Mouse (Mus musculus) MEL (cell line): ENCODE measurements around the gene Cdkn1b. TPM values are rescaled to one million over a fixed set of nuclear protein-coding genes. Genes with fewer than 3 reads are reported as not detected.

Source experiments
- DNase-seq: peaks from one replicate; pipeline ENCODE4 v3.0.0; 2011; ENCODE audit warnings: low read depth, low spot score
- H3K27ac ChIP-seq: 2 replicates; pipeline ENCODE4 v1.5.1; 2012; ENCODE audit warnings: low read depth, mild to moderate bottlenecking, control low read depth, low read length, moderate library complexity; ENCODE audit not compliant: control insufficient read depth
- H3K27me3 ChIP-seq, 2 experiments: fragments of 150-350 bp in 1 of 2; sonication (generic) in 1 of 2; 2 replicates each; pipeline ENCODE4 v1.6.1; 2012; ENCODE audit warnings: low read length in 2 of 2, mild to moderate bottlenecking in 2 of 2, improper control_type of control experiment in 1 of 2, moderate library complexity in 1 of 2; ENCODE audit not compliant: insufficient read depth in 2 of 2, control insufficient read depth in 1 of 2
- H3K36me3 ChIP-seq, 2 experiments: 2 replicates each; pipeline ENCODE4 v1.6.1; 2012 to 2014; ENCODE audit warnings: low read length in 2 of 2, improper control_type of control experiment in 1 of 2, inconsistent platforms in 1 of 2, mild to moderate bottlenecking in 1 of 2; ENCODE audit not compliant: insufficient read depth in 2 of 2, control insufficient read depth in 1 of 2
- H3K4me1 ChIP-seq, 2 experiments: fragments of 150-350 bp in 1 of 2; sonication (generic) in 1 of 2; 2 replicates each; pipeline ENCODE4 v1.6.1; 2012; ENCODE audit warnings: low read length in 2 of 2, improper control_type of control experiment in 1 of 2, mild to moderate bottlenecking in 1 of 2; ENCODE audit not compliant: insufficient read depth in 2 of 2, control insufficient read depth in 1 of 2
- H3K4me3 ChIP-seq, 2 experiments: fragments of 150-350 bp in 1 of 2; sonication (generic) in 1 of 2; 2 replicates each; pipeline ENCODE4 v1.5.1; 2012; ENCODE audit warnings: low read depth in 2 of 2, low read length in 2 of 2, mild to moderate bottlenecking in 2 of 2, moderate library complexity in 2 of 2, control low read depth in 1 of 2, improper control_type of control experiment in 1 of 2; ENCODE audit not compliant: control insufficient read depth in 1 of 2, insufficient read depth in 1 of 2
- H3K79me2 ChIP-seq: 2 replicates; pipeline ENCODE4 v1.6.1; 2012; ENCODE audit warnings: mild to moderate bottlenecking, low read length, moderate library complexity; ENCODE audit not compliant: control insufficient read depth, poor library complexity, insufficient read depth
- H3K9ac ChIP-seq: 2 replicates; pipeline ENCODE4 v1.6.1; 2012; ENCODE audit warnings: low read depth, mild to moderate bottlenecking, control low read depth, low read length, moderate library complexity; ENCODE audit not compliant: control insufficient read depth, poor library complexity, severe bottlenecking
- H3K9me3 ChIP-seq: fragments of 150-350 bp; sonication (generic); replicated peaks from 2 replicates; pipeline ENCODE4 v1.6.1; 2012; ENCODE audit warnings: mild to moderate bottlenecking, low read length, improper control_type of control experiment, moderate library complexity; ENCODE audit not compliant: insufficient read depth
- CHD1 ChIP-seq: IDR thresholded peaks from 2 replicates; pipeline ENCODE4 v1.6.1; 2012; ENCODE audit warnings: low read depth, mild to moderate bottlenecking, inconsistent platforms, low read length, improper control_type of control experiment
- CTCF ChIP-seq, 3 experiments: IDR thresholded peaks in 2 of 3; conservative IDR thresholded peaks in 1 of 3; 2 replicates each; pipeline ENCODE4 v1.5.1; 2011 to 2012; ENCODE audit warnings: low read length in 3 of 3, low read depth in 2 of 3, mild to moderate bottlenecking in 2 of 3, improper control_type of control experiment in 1 of 3, inconsistent platforms in 1 of 3, mixed read lengths in 1 of 3, moderate library complexity in 1 of 3; ENCODE audit not compliant: control insufficient read depth in 1 of 3, insufficient read depth in 1 of 3, poor library complexity in 1 of 3, severe bottlenecking in 1 of 3
- E2F4 ChIP-seq: IDR thresholded peaks from 2 replicates; pipeline ENCODE4 v1.6.1; 2011; ENCODE audit warnings: low read depth, low read length, improper control_type of control experiment, borderline replicate concordance
- ELF1 ChIP-seq: IDR thresholded peaks from 2 replicates; pipeline ENCODE4 v1.6.1; 2014; ENCODE audit warnings: low read depth, mild to moderate bottlenecking, inconsistent platforms, low read length, improper control_type of control experiment, moderate library complexity
- EP300 ChIP-seq, 2 experiments: IDR thresholded peaks; 2 replicates each; pipeline ENCODE4 v1.6.1; 2011; ENCODE audit warnings: improper control_type of control experiment in 2 of 2, low read length in 2 of 2, low read depth in 1 of 2, mild to moderate bottlenecking in 1 of 2
- ETS1 ChIP-seq: IDR thresholded peaks from 2 replicates; pipeline ENCODE4 v1.6.1; 2012; ENCODE audit warnings: low read depth, mild to moderate bottlenecking, inconsistent platforms, low read length, improper control_type of control experiment, moderate library complexity
- GABPA ChIP-seq: IDR thresholded peaks from 2 replicates; pipeline ENCODE4 v1.6.1; 2012; ENCODE audit warnings: low read depth, mild to moderate bottlenecking, inconsistent platforms, low read length, improper control_type of control experiment, moderate library complexity
- HCFC1 ChIP-seq: IDR thresholded peaks from 2 replicates; pipeline ENCODE4 v1.6.1; 2012; ENCODE audit warnings: low read depth, mild to moderate bottlenecking, inconsistent platforms, low read length, improper control_type of control experiment, moderate library complexity
- JUND ChIP-seq: IDR thresholded peaks from 2 replicates; pipeline ENCODE4 v1.6.1; 2011; ENCODE audit warnings: low read depth, mild to moderate bottlenecking, improper control_type of control experiment, low read length
- KAT2A ChIP-seq: conservative IDR thresholded peaks from 2 replicates; pipeline ENCODE4 v1.6.1; 2012; ENCODE audit warnings: low read depth, low read length, improper control_type of control experiment, inconsistent platforms
- MAX ChIP-seq: IDR thresholded peaks from 2 replicates; pipeline ENCODE4 v1.6.1; 2011; ENCODE audit warnings: low read length, improper control_type of control experiment
- MAZ ChIP-seq: IDR thresholded peaks from 2 replicates; pipeline ENCODE4 v1.6.1; 2012; ENCODE audit warnings: low read depth, mild to moderate bottlenecking, inconsistent platforms, low read length, improper control_type of control experiment
- MEF2A ChIP-seq: IDR thresholded peaks from 2 replicates; pipeline ENCODE4 v1.6.1; 2014; ENCODE audit warnings: low read depth, mild to moderate bottlenecking, inconsistent platforms, low read length, improper control_type of control experiment; ENCODE audit not compliant: poor library complexity, insufficient replicate concordance, severe bottlenecking; ENCODE audit errors: extremely low read depth
- MXI1 ChIP-seq: IDR thresholded peaks from 2 replicates; pipeline ENCODE4 v1.6.1; 2011; ENCODE audit warnings: mild to moderate bottlenecking, low read depth, low read length, improper control_type of control experiment
- MYB ChIP-seq: IDR thresholded peaks from 2 replicates; pipeline ENCODE4 v1.6.1; 2011; ENCODE audit warnings: mild to moderate bottlenecking, low read depth, low read length, improper control_type of control experiment
- MYC ChIP-seq: IDR thresholded peaks from 2 replicates; pipeline ENCODE4 v1.6.1; 2011; ENCODE audit warnings: low read depth, mild to moderate bottlenecking, low read length, improper control_type of control experiment, moderate library complexity
- NELFE ChIP-seq: IDR thresholded peaks from 2 replicates; pipeline ENCODE4 v1.6.1; 2011; ENCODE audit warnings: low read depth, low read length, improper control_type of control experiment
- NRF1 ChIP-seq: IDR thresholded peaks from 2 replicates; pipeline ENCODE4 v1.6.1; 2014; ENCODE audit warnings: low read depth, mild to moderate bottlenecking, inconsistent platforms, low read length, improper control_type of control experiment, moderate library complexity; ENCODE audit not compliant: poor library complexity, insufficient read depth, severe bottlenecking
- POLR2A ChIP-seq, 2 experiments: IDR thresholded peaks; 2 replicates each; pipeline ENCODE4 v1.6.1; 2011 to 2012; ENCODE audit warnings: low read length in 2 of 2, mild to moderate bottlenecking in 2 of 2, control low read depth in 1 of 2, improper control_type of control experiment in 1 of 2, low read depth in 1 of 2, moderate library complexity in 1 of 2; ENCODE audit not compliant: control insufficient read depth in 1 of 2, insufficient read depth in 1 of 2, poor library complexity in 1 of 2
- RAD21 ChIP-seq: IDR thresholded peaks from 2 replicates; pipeline ENCODE4 v1.6.1; 2011; ENCODE audit warnings: mild to moderate bottlenecking, low read depth, low read length, improper control_type of control experiment
- SIN3A ChIP-seq: IDR thresholded peaks from 2 replicates; pipeline ENCODE4 v1.6.1; 2012; ENCODE audit warnings: low read length, improper control_type of control experiment, inconsistent platforms
- SMC3 ChIP-seq: IDR thresholded peaks from 2 replicates; pipeline ENCODE4 v1.6.1; 2011; ENCODE audit warnings: low read depth, low read length, improper control_type of control experiment
- UBTF ChIP-seq: IDR thresholded peaks from 2 replicates; pipeline ENCODE4 v1.6.1; 2012; ENCODE audit warnings: low read depth, mild to moderate bottlenecking, inconsistent platforms, low read length, improper control_type of control experiment, moderate library complexity, borderline replicate concordance; ENCODE audit not compliant: insufficient read depth
- USF1 ChIP-seq: IDR thresholded peaks from 2 replicates; pipeline ENCODE4 v1.6.1; 2014; ENCODE audit warnings: low read depth, mild to moderate bottlenecking, inconsistent platforms, low read length, improper control_type of control experiment, moderate library complexity
- ZKSCAN1 ChIP-seq: IDR thresholded peaks from 2 replicates; pipeline ENCODE4 v1.6.1; 2012; ENCODE audit warnings: low read depth, mild to moderate bottlenecking, inconsistent platforms, low read length, improper control_type of control experiment, moderate library complexity
- ZMIZ1 ChIP-seq: IDR thresholded peaks from 2 replicates; pipeline ENCODE4 v1.6.1; 2012; ENCODE audit warnings: low read depth, mild to moderate bottlenecking, inconsistent platforms, low read length, improper control_type of control experiment, moderate library complexity
- polyA plus RNA-seq, 2 experiments: library from polyadenylated mRNA; stranded (reverse) in 1 of 2; unstranded in 1 of 2; fragments of >175 nt in 1 of 2; fragments of >200 nt in 1 of 2; gene quantifications; 2 replicates each; pipeline versions ENCODE4 v1.2.1 to v1.2.4; 2012; ENCODE audit warnings: low replicate concordance in 2 of 2, low read depth in 1 of 2; ENCODE audit not compliant: insufficient read length in 2 of 2, insufficient read depth in 1 of 2, missing spikeins in 1 of 2
- total RNA-seq: library from RNA; depleted of rRNA; stranded (reverse); fragments of 300-350 nt; gene quantifications from 2 replicates; pipeline ENCODE4 v1.2.3, GENCODE M21; 2012

The Cdkn1b gene
- total and polyA plus RNA-seq, 3 experiments = 7.7 to 21.2 TPM; not detected in 1

- H3K9ac ChIP-seq = peak overlapping the region; percentile 97
- DNase-seq = peak; percentile 77
- H3K9me3 ChIP-seq = no peaks in the 10 kb centered on the region
- H3K27me3 ChIP-seq = no peaks in the 10 kb centered on the region
- peaks cover 38% of the 10 kb centered on the region for H3K79me2 ChIP-seq
- H3K4me3 ChIP-seq = peak overlapping the region; percentile 81 to 91
- TF ChIP-seq E2F4 (no peak), USF1 (no peak), NRF1 (no peak), KAT2A (no peak), POLR2A (IDR thresholded peaks at IDR 0.05; ENCODE audit: control insufficient read depth in 1 of 2, insufficient read depth in 1 of 2, low read depth in 1 of 2, low read length in 2 of 2, poor library complexity in 1 of 2) (peak in 1 of 2 experiments; percentile 25; a peak in 1 of 4 replicates), ZKSCAN1 (no peak), ETS1 (no peak; the same call in 1 of the 2 replicates), MAZ (no peak), ZMIZ1 (0 out of 2 replicates have a peak, but pooled peaks have one; percentile 19), SIN3A (peak; percentile 14; the same call in 1 of the 2 replicates), MYB (no peak), SMC3 (no peak), MXI1 (no peak), JUND (no peak), GABPA (no peak), UBTF (0 out of 2 replicates have a peak, but pooled peaks have one; percentile 7), MYC (no peak), MAX (peak; percentile 36; the same call in 1 of the 2 replicates), EP300 (IDR thresholded peaks at IDR 0.05; ENCODE audit: low read depth in 1 of 2, low read length in 2 of 2) (0 out of 4 replicates have a peak, but pooled peaks of 1 of the 2 experiments have one; percentile 9), MEF2A (no peak), CHD1 (0 out of 2 replicates have a peak, but pooled peaks have one; percentile 85), HCFC1 (peak; percentile 51; the same call in 1 of the 2 replicates), RAD21 (no peak), ELF1 (no peak), NELFE (peak; percentile 44; the same call in 1 of the 2 replicates), CTCF (IDR thresholded peaks at IDR 0.05 in 2 of 3, conservative IDR thresholded peaks at IDR 0.05 in 1 of 3; ENCODE audit: control insufficient read depth in 1 of 3, insufficient read depth in 1 of 3, low read depth in 2 of 3, low read length in 3 of 3, poor library complexity in 1 of 3, severe bottlenecking in 1 of 3) (no peak)
- peaks cover 2 to 32% of the 10 kb centered on the region in 2 experiments; a peak in 3 of 4 replicates for H3K36me3 ChIP-seq
- peak overlapping the region; percentile 99 for H3K27ac ChIP-seq
- H3K4me1 ChIP-seq = peaks cover 12 to 13% of the 10 kb centered on the region in 2 experiments
Observed at GRCm38 (mm10) chr6:134926803-134927594, 6.8 kb downstream of the Cdkn1b start.
